Mouse (Mus musculus) gastrocnemius, postnatal 36 days (tissue): ENCODE data around the gene Dnal4. TPM values are rescaled to one million over a fixed set of nuclear protein-coding genes. Genes with fewer than 3 reads are reported as not detected.
"Not testable (repeated sequence)": the region's sequence is repeated elsewhere in the genome, so short reads cannot be mapped to it uniquely, and the experiment has no call there.

Experiments used
- DNase-seq, 2 experiments: peaks; one replicate each; pipeline ENCODE4 v3.0.0; 2022
- intact Hi-C: fragments of 180-260 bp; cut with DNase I; formaldehyde crosslinking; loops from one replicate; pipeline ENCODE4 v1.15.1; 2025
- long read RNA-seq, 2 experiments: library from polyadenylated mRNA; stranded (forward); transcript quantifications; one replicate each; pipeline ENCODE4 v2.0.0; 2021
- total RNA-seq, 2 experiments: library from RNA; stranded (reverse); gene quantifications; 2 replicates each; pipeline ENCODE4 v1.2.3; 2021

Dnal4 gene
- total RNA-seq = 1 to 10 TPM; 4.9 to 6.0 TPM
- long read RNA-seq, experiment 1, transcript Dnal4-201 (4 exons, 1,472 nt) = major isoform, 8 of 10 reads
- long read RNA-seq, experiment 1, partial matches to known transcripts = 2 of 10 reads
- long read RNA-seq, experiment 1, other reads (novel, unspliced or antisense) = 0 of 10 reads
- long read RNA-seq, experiment 2, transcript Dnal4-201 (4 exons, 1,472 nt) = major isoform, 7 of 16 reads
- long read RNA-seq, experiment 2, partial matches to known transcripts = 3 of 16 reads
- long read RNA-seq, experiment 2, other reads (novel, unspliced or antisense) = 6 of 16 reads

GRCm38 (mm10) chr15:79777749-79778148, at the start of gene Dnal4:
Gene Dnal4 (minus strand): TSS chr15:79777849.
- DNase-seq = no peak
- intact Hi-C loops = no loop called here

GRCm38 (mm10) chr15:79827061-79827777, 49.6 kb upstream of the Dnal4 start:
- DNase-seq = no peak
- intact Hi-C loops = loop anchor here (5.0 kb wide), 1 partner anchor 75 kb away; no protein-coding TSS in a partner anchor

DNA sequence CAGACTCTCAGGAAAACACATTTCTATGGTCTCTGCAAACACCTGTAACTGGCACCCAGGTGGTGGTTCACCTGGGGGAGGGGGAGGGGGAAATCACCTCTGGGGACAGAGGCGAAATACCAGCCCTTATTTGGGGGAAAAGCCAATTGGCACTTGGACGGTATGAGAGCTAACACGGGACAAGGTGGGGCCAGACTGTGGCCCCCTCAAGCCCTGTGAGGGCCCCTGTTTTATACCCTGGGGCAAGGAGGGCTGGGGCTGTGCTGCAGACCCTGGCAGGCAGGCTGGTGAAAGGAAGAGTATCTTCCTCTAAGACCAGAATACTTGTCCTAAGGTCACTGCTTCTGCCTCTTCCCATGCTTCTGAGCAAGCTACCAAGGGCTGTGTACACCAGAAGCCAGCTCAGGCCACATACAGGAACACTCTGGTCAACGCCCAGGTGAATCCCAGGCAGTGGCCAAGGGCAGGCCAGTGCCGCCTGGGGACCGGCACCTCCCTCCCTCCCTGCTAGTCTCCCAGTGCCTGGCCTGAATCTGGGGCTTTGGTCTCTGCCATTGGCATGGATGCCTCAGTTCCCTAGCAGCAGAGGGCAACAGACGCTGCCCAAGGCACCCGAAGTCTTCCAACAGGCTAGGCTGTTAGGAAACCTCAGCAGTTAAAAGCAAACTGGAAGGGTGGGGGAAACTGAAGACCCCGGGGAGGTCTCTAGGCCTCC, 48.7 kb upstream of the Dnal4 start:
- intact Hi-C loops = loop anchor here (5.0 kb wide), 1 partner anchor 74 kb away; no protein-coding TSS in a partner anchor
- DNase-seq = no peak

- DNase-seq = no peak
- intact Hi-C loops = loop anchor here (5.0 kb wide), 1 partner anchor 73 kb away; no protein-coding TSS in a partner anchor
Measured at GRCm38 (mm10) chr15:79825146-79825825, 47.6 kb upstream of the Dnal4 start.

GRCm38 (mm10) chr15:79823588-79824280, 46.1 kb upstream of the Dnal4 start:
- DNase-seq = peak; percentile 61 to 73
- intact Hi-C loops = no loop called here

- no peak for DNase-seq
- intact Hi-C loops = no loop called here
Measured at GRCm38 (mm10) chr15:79822265-79823199, 44.9 kb upstream of the Dnal4 start.

GRCm38 (mm10) chr15:79818325-79818724, 40.7 kb upstream of the Dnal4 start:
- intact Hi-C loops = no loop called here
- DNase-seq = no peak

DNA sequence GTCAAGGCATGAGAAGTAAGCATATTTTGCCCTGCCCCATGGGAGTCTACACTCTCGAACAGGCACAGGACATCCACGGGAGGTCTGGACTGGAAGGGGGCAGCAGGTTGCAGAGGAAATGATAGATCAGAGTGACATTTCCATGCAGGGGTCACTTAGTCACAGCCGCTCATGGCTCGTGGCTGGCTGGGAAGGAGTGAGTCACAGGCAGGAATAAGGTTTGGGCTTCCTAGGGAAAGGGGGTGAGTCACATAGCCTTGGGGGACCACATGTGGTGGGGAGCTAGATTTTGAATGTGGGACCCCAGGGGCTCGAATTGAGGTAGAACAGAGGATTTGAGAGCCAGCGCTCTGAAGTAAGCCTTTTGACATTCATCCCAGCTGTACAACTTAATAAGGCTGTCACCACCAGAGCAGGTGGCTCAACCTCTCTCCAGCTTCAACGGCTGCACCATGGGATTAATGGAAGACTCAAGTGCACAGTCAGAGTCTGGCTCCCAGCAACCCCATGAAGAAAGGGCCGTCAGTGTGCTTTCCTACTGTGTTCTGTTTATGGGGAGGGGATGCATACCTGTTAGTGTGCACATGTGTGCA, 36.1 kb upstream of the Dnal4 start:
- intact Hi-C loops = no loop called here
- no peak for DNase-seq

- DNase-seq, intact Hi-C loops: not testable (repeated sequence)
Measured at GRCm38 (mm10) chr15:79812840-79813239, 35.2 kb upstream of the Dnal4 start.

- no peak for DNase-seq
- intact Hi-C loops = no loop called here
Measured at GRCm38 (mm10) chr15:79810997-79811396, 33.3 kb upstream of the Dnal4 start.

GRCm38 (mm10) chr15:79810061-79810460, 32.4 kb upstream of the Dnal4 start:
- intact Hi-C loops = no loop called here
- DNase-seq = no peak

DNA sequence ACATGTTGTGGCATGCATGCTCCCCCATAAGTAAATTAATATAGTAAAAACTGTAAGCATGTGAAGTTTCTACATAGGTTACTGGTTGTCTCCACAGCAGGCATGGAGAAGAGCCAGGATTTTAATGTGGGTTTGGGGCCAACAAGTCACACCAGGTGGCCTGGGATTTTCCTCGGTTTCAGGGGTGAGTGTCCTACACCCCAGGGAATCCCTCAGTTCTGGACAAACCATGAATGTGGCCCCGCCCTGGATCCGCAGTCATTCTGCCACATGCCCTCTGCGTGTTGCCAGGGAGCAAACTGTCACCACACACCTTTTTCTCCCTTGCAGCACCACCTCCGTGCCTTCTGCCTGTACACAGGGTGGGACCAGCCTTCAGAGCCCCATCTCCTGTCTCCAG, 31.0 kb upstream of the Dnal4 start:
- DNase-seq = no peak
- intact Hi-C loops = no loop called here

DNA sequence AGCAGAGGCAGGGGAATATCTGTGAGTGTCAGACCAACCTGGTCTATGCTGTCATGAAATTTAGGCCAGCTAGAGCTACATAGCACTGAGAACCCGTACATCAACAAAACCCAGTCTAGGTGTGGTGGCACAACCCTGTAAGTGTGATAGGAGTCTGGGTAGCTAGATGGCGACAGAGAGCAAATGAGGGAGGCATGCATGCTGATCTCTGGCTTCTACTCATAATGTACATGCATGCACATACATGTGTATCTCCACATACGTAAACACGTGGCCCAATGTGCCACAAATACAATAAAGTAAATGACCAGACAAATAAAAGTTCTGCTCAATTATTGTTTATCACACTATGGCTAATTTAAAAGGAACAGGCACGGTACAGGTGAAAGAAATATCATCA, 30.5 kb upstream of the Dnal4 start:
- no peak for DNase-seq
- intact Hi-C loops = no loop called here

DNA sequence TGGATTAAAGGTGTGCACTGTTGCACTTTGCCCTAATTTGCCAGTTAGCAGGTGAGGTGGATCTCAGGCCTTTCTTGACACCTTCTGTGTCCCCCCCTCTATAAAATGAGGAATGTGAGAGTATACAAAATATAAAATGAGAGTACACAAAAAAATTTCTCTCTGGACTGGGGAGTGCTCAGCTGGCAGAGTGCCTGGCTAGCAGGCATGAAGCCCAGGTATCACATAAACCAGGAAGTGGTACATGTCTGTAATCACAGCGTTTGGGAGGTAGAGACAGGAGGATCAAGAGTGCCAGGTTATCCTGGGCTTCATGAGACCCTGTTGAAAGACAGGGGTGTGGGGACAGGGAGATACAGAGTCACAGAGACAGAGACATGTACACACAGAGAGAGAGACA, 29.4 kb upstream of the Dnal4 start:
- intact Hi-C loops = no loop called here

DNA sequence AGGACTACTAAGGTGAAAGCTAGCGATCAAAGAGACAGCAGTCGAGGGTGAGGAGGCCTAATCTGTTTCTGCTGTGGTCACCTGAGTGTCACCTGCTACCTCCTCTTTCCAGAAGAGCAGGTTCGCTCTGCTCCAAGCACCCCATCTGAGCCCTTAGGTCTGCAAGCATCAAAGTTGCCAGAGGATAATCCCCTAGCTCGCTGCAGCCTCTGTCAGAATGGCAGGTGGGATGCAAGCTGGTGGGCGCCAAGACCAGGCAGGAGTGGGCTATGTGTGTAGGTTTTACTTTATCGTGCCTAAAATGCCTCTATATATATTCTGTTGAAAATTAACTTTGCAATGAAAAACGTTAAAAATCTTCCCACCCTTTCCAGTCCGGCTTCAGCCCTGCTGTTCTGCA, 27.6 kb upstream of the Dnal4 start:
- no peak for DNase-seq
- intact Hi-C loops = no loop called here

More for the DNA sequence above, 29.4 kb upstream of the Dnal4 start:
- DNase-seq = no peak

DNA sequence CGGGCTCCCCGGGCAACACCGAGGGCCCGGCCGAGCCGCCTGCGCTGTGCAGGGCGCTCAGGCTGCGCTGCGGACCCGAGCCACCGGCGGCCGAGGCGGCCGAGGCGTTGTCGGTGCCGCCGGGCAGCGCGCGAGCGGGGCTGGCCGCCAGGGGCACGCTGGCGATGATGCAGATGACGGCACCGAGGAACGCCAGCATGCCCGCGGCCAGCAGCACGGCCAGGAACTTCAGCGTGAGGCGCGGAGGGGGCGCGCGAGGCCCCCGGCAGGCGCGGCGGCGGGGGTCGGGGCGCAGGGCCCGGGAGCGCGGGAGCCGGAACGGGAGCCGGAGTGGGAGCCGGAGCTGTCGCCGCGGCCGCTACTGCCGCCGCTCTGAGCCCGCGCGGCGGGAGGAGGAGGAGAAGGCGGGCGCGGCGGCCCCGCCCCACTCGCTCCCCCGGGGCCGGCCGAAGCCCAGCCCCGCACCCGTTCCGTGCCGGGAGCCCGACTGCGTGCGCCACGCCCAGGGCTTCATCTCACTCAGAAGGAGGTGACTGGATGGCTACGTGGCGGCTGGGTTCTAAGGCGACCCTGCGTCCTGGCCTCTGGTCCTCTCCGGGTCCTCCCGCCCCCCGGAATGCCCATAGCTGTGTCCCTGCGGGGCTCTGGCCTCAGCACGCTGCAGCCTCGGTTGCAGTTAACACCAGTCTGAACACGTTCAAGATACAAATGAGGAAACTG, 26.9 kb upstream of the Dnal4 start, which contains the start of gene Nptxr:
Gene Nptxr (minus strand): TSS at position 415 of the 720 bp plus-strand sequence.
- no peak for DNase-seq
- intact Hi-C loops = loop anchor here (5.0 kb wide), 1 partner anchor 52 kb away; no protein-coding TSS in a partner anchor

GRCm38 (mm10) chr15:79803533-79804351, 26.1 kb upstream of the Dnal4 start:
- intact Hi-C loops = loop anchor here (5.0 kb wide), 1 partner anchor 51 kb away; no protein-coding TSS in a partner anchor
- no peak for DNase-seq
